Mouse (Mus musculus) heart, postnatal 0 days (tissue): Measurements from ENCODE around the gene Cradd.

Source experiments
- CTCF ChIP-seq: IDR thresholded peaks from 2 replicates; pipeline ENCODE4 v1.5.1; 2016; ENCODE audit warnings: antibody characterized with exemption, control low read depth, low read depth
- EP300 ChIP-seq: IDR thresholded peaks from 2 replicates; pipeline ENCODE4 v1.6.1; 2016; ENCODE audit warnings: antibody characterized with exemption, low read depth

DNA sequence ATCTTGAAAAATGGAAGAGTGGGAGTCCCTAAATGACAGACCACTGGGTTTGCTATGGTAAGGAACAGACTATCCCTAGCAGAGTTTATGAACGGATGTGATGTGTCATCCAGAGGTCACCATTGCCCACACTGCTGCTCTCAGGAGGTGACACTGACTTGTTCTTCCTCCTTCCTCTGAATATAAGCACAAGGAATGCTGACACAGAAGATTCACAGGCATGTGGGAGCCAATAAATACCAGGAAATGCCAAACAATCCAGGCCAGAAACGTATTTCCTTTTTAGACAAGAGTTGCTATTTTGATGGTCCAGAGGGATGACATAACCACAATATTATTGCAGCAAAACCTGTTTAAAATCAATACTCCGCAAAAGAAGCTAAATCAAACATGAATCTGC, 91.4 kb downstream of the Cradd start:
- TF ChIP-seq CTCF = no peak
- peak; percentile 57; the same call in 1 of the 2 replicates for TF ChIP-seq EP300
